Mouse (Mus musculus) liver, embryonic 15.5 days (tissue): ENCODE measurements around the gene Icosl. TPM values are rescaled to one million over a fixed set of nuclear protein-coding genes. Genes with fewer than 3 reads are reported as not detected.

Source experiments
- ATAC-seq: fragments of 200-750 bp; cut with Nextera tagmentation; 2 replicates; pipeline ENCODE4 v1.8.0; 2017; ENCODE audit warnings: moderate number of reproducible peaks, mild to moderate bottlenecking, moderate library complexity; ENCODE audit not compliant: insufficient read depth
- H3K27ac ChIP-seq: fragments of 300-500 bp; sonication (generic); replicated peaks from 2 replicates; pipeline ENCODE4 v1.5.1; 2015; ENCODE audit warnings: mild to moderate bottlenecking, inconsistent platforms
- H3K27me3 ChIP-seq: fragments of 300-500 bp; sonication (generic); 2 replicates; pipeline ENCODE4 v1.6.1; 2015; ENCODE audit warnings: mild to moderate bottlenecking, inconsistent platforms
- H3K36me3 ChIP-seq: fragments of 300-500 bp; sonication (generic); replicated peaks from 2 replicates; pipeline ENCODE4 v1.6.1; 2015; ENCODE audit warnings: moderate library complexity, mild to moderate bottlenecking, inconsistent platforms
- H3K4me1 ChIP-seq: fragments of 300-500 bp; sonication (generic); replicated peaks from 2 replicates; pipeline ENCODE4 v1.6.1; 2015; ENCODE audit warnings: inconsistent platforms
- H3K4me2 ChIP-seq: fragments of 300-500 bp; sonication (generic); 2 replicates; pipeline ENCODE4 v1.6.1; 2015; ENCODE audit warnings: moderate library complexity, mild to moderate bottlenecking, inconsistent platforms
- H3K4me3 ChIP-seq: fragments of 300-500 bp; sonication (generic); replicated peaks from 2 replicates; pipeline ENCODE4 v1.5.1; 2015; ENCODE audit warnings: mild to moderate bottlenecking, inconsistent platforms
- H3K9ac ChIP-seq: fragments of 300-500 bp; sonication (generic); 2 replicates; pipeline ENCODE4 v1.6.1; 2015; ENCODE audit warnings: moderate library complexity, mild to moderate bottlenecking, inconsistent platforms
- H3K9me3 ChIP-seq: fragments of 300-500 bp; sonication (generic); replicated peaks from 2 replicates; pipeline ENCODE4 v1.6.1; 2016; ENCODE audit warnings: inconsistent platforms
- WGBS: fragments of 180-500 bp; shearing (Covaris S2); methylation state at CpG from one replicate; pipeline ENCODE4 v1.1.7; 2015; ENCODE audit warnings: mixed read lengths; ENCODE audit not compliant: insufficient replicate concordance; 5-methylcytosine and 5-hydroxymethylcytosine counted together
- polyA plus RNA-seq: library from polyadenylated mRNA; unstranded; fragments of >200 nt; fragmentation: Nextera tagmentation; extraction: Ambion mirVana; gene quantifications from 2 replicates; pipeline ENCODE4 v1.2.1, GENCODE M21; 2015

Gene Icosl
- polyA plus RNA-seq, 1 experiment from 2014 or later = 2.2 TPM

GRCm38 (mm10) chr10:78077862-78078261 is 8.8 kb downstream of the Icosl start:
- H3K4me2 ChIP-seq = no peak overlapping the region
- H3K9me3 ChIP-seq = no peaks in the 10 kb centered on the region
- no peaks in the 10 kb centered on the region for H3K36me3 ChIP-seq
- WGBS = 66% methylated on average over 9 of the region's 9 CpGs
- no peak overlapping the region for H3K4me3 ChIP-seq
- no peak overlapping the region for H3K27ac ChIP-seq
- no peaks in the 10 kb centered on the region for H3K27me3 ChIP-seq
- no peak overlapping the region for H3K9ac ChIP-seq
- H3K4me1 ChIP-seq = no peaks in the 10 kb centered on the region
- ATAC-seq = no peak

- no peaks in the 10 kb centered on the region for H3K4me1 ChIP-seq
- ATAC-seq = no peak
- H3K27me3 ChIP-seq = 0 out of 2 replicates have a peak, but pooled peaks cover 1% of the 10 kb centered on the region
- H3K27ac ChIP-seq = no peak overlapping the region
- H3K9me3 ChIP-seq = no peaks in the 10 kb centered on the region
- no peak overlapping the region for H3K9ac ChIP-seq
- H3K36me3 ChIP-seq = no peaks in the 10 kb centered on the region
- 34% methylated on average over 5 of the region's 5 CpGs for WGBS
- H3K4me3 ChIP-seq = no peak overlapping the region
- H3K4me2 ChIP-seq = no peak overlapping the region
Measured at GRCm38 (mm10) chr10:78078276-78078675, 9.2 kb downstream of the Icosl start.

GRCm38 (mm10) chr10:78079955-78080591 is 11.0 kb downstream of the Icosl start:
- H3K27ac ChIP-seq = no peak overlapping the region
- H3K4me1 ChIP-seq = no peaks in the 10 kb centered on the region
- H3K9ac ChIP-seq = no peak overlapping the region
- no peak for ATAC-seq
- no peak overlapping the region for H3K4me3 ChIP-seq
- no peaks in the 10 kb centered on the region for H3K9me3 ChIP-seq
- WGBS = 65% methylated on average over 4 of the region's 4 CpGs
- H3K36me3 ChIP-seq = no peaks in the 10 kb centered on the region
- H3K4me2 ChIP-seq = no peak overlapping the region
- 0 out of 2 replicates have a peak, but pooled peaks cover 4% of the 10 kb centered on the region for H3K27me3 ChIP-seq

DNA sequence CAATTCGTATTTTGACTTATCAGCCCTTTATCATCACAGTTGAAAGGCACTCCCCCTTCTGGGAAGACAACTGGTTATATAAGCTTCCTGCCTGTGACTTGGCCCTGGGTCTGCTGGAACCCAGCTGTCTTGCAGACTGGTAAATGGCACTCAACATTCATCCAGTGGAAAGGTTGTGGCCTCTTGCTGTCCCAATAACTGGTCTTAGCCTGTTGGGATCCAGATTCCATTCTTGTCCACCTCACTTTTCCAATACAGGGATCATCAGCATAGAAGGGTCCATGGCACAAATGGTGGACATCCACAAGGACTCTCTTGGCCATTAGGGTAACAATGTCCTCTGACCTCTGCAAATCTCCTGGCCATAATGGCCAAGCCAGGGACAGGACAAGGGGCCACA is 15.0 kb downstream of the Icosl start:
- ATAC-seq = no peak
- Histone ChIP-seq H3K9ac (no peak overlapping the region), H3K9me3 (no peaks in the 10 kb centered on the region), H3K4me2 (no peak overlapping the region), H3K27ac (no peak overlapping the region), H3K27me3 (0 out of 2 replicates have a peak, but pooled peaks cover 4% of the 10 kb centered on the region), H3K4me1 (no peaks in the 10 kb centered on the region), H3K36me3 (no peaks in the 10 kb centered on the region), H3K4me3 (no peak overlapping the region)
- WGBS = 8% methylated on average over 1 of the region's 1 CpGs

DNA sequence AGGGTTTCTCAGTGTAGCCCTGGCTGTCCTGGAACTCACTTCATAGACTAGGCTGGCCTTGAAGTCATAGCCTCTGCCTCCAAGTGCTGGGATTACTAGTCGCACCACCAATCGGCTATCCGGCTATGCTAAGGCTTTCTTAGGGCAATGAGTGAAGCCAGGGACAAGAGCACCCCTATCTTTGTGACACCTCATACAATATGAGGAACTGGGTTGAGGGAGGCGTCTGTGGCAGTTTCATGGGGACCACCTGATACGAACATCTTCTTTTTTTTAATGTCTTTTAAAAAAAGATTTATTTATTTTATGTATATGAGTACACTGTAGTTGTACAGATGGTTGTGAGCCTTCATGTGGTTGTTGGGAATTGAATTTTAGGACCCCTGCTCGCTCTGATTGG is 16.6 kb downstream of the Icosl start:
- ATAC-seq = no peak

GRCm38 (mm10) chr10:78086444-78087061 is 17.5 kb downstream of the Icosl start:
- ATAC-seq = no peak
- no peak overlapping the region for H3K27ac ChIP-seq
- H3K9ac ChIP-seq = no peak overlapping the region
- 26% methylated on average over 10 of the region's 10 CpGs for WGBS
- H3K36me3 ChIP-seq = no peaks in the 10 kb centered on the region
- 0 out of 2 replicates have a peak, but pooled peaks cover 4% of the 10 kb centered on the region for H3K27me3 ChIP-seq
- no peaks in the 10 kb centered on the region for H3K9me3 ChIP-seq
- no peaks in the 10 kb centered on the region for H3K4me1 ChIP-seq
- 0 out of 2 replicates have a peak overlapping the region, but pooled peaks have one; percentile 10 for H3K4me2 ChIP-seq
- H3K4me3 ChIP-seq = no peak overlapping the region

More for the DNA sequence above, 16.6 kb downstream of the Icosl start:
- 56% methylated on average over 6 of the region's 6 CpGs for WGBS
- no peaks in the 10 kb centered on the region for H3K36me3 ChIP-seq
- H3K27me3 ChIP-seq = 0 out of 2 replicates have a peak, but pooled peaks cover 4% of the 10 kb centered on the region
- no peak overlapping the region for H3K27ac ChIP-seq
- H3K9ac ChIP-seq = no peak overlapping the region
- H3K9me3 ChIP-seq = no peaks in the 10 kb centered on the region
- no peaks in the 10 kb centered on the region for H3K4me1 ChIP-seq
- H3K4me2 ChIP-seq = no peak overlapping the region
- H3K4me3 ChIP-seq = no peak overlapping the region

DNA sequence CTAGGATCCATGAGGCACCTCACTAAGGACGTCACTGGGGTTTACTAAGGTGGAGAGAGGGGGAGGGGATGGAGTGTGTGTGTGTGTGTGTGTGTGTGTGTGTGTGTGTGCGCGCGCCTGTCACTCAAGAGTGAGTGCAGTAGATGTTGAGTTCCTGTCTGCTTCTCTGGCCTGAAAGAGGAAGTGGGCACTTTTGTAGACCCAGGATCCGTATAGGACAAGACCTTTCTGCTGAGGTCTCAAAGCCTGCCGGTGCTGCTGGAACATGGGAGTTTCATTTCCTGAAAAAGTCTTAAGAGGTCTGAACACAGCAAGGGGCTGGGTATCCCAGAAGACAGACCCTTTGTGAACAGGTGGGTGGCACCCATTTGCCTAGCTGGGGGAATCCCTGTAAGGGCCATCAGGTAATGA is 18.0 kb downstream of the Icosl start:
- Histone ChIP-seq H3K4me3 (no peak overlapping the region), H3K9me3 (no peaks in the 10 kb centered on the region), H3K27me3 (0 out of 2 replicates have a peak, but pooled peaks cover 4% of the 10 kb centered on the region), H3K36me3 (no peaks in the 10 kb centered on the region), H3K4me1 (no peaks in the 10 kb centered on the region), H3K4me2 (no peak overlapping the region), H3K27ac (no peak overlapping the region), H3K9ac (no peak overlapping the region)
- 11% methylated on average over 6 of the region's 6 CpGs for WGBS
- ATAC-seq = no peak

GRCm38 (mm10) chr10:78090246-78090645 is 21.1 kb downstream of the Icosl start:
- Histone ChIP-seq H3K9me3 (no peaks in the 10 kb centered on the region), H3K4me1 (no peaks in the 10 kb centered on the region), H3K36me3 (no peaks in the 10 kb centered on the region), H3K27me3 (no peaks in the 10 kb centered on the region), H3K4me3 (no peak overlapping the region), H3K9ac (no peak overlapping the region), H3K4me2 (no peak overlapping the region), H3K27ac (no peak overlapping the region)
- no peak for ATAC-seq
- 26% methylated on average over 6 of the region's 6 CpGs for WGBS

DNA sequence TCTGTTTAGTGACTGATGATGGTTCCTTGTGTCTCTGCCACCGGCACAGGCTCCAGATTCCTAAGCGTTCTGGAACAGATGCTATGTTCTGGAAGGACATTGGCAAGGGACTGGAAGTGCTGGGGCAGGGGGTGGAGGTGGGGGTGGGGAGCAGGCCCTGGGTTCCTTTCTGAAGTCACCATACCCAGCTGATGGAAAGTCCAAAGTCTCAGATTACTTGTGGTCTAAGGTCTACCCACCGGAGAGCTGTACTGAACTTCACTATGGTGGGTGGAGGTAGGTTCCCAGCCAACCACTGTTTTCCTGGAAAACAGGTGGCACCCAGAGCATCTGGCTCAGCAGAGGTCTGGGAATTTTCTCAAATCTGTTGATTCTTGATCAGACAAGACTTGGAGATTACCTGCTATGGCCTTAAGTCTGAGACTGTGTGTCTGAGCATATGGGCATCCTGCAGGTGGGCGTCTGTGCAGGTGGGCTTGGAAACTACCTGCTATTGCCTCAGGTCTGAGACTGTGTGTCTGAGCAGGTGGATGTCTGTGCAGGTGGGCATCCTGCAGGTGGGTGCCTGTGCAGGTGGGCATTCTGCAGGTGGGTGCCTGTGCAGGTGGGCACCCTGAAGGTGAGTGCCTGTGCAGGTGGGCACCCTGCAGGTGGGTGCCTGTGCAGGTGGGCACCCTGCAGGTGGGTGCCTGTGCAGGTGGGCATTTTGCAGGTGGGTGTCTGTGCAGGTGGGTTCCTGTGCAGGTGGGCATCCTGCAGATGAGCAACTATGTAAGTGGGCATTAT is 21.8 kb downstream of the Icosl start:
- H3K27ac ChIP-seq = no peak overlapping the region
- no peak overlapping the region for H3K4me3 ChIP-seq
- H3K9me3 ChIP-seq = no peaks in the 10 kb centered on the region
- no peaks in the 10 kb centered on the region for H3K36me3 ChIP-seq
- H3K4me2 ChIP-seq = no peak overlapping the region
- H3K27me3 ChIP-seq = no peaks in the 10 kb centered on the region
- no peak for ATAC-seq
- H3K4me1 ChIP-seq = no peaks in the 10 kb centered on the region
- H3K9ac ChIP-seq = no peak overlapping the region
- 58% methylated on average over 4 of the region's 4 CpGs for WGBS

- Histone ChIP-seq H3K36me3 (no peaks in the 10 kb centered on the region), H3K9me3 (no peaks in the 10 kb centered on the region), H3K4me2 (no peak overlapping the region), H3K4me3 (no peak overlapping the region), H3K27me3 (no peaks in the 10 kb centered on the region), H3K27ac (no peak overlapping the region), H3K9ac (no peak overlapping the region), H3K4me1 (no peaks in the 10 kb centered on the region)
- ATAC-seq = no peak
- 79% methylated on average over 23 of the region's 23 CpGs for WGBS
Measured at GRCm38 (mm10) chr10:78091865-78092724, 23.0 kb downstream of the Icosl start.

GRCm38 (mm10) chr10:78092725-78093029 is 23.6 kb downstream of the Icosl start:
- no peak for ATAC-seq
- Histone ChIP-seq H3K4me3 (no peak overlapping the region), H3K27me3 (no peaks in the 10 kb centered on the region), H3K4me1 (no peaks in the 10 kb centered on the region), H3K9ac (no peak overlapping the region), H3K9me3 (no peaks in the 10 kb centered on the region), H3K27ac (no peak overlapping the region), H3K36me3 (no peaks in the 10 kb centered on the region), H3K4me2 (no peak overlapping the region)
- WGBS = 76% methylated on average over 13 of the region's 13 CpGs
